Mouse (Mus musculus) intestine, postnatal 0 days (tissue): ENCODE data around the gene Smarce1. TPM values are rescaled to one million over a fixed set of nuclear protein-coding genes. Genes with fewer than 3 reads are reported as not detected.
A peak's percentile ranks its signal among the peaks of the same experiment; 100 is the strongest.

Experiments
- ATAC-seq: fragments of 200-750 bp; cut with Nextera tagmentation; 2 replicates; pipeline ENCODE4 v1.8.0; 2017; ENCODE audit warnings: mild to moderate bottlenecking, moderate TSS enrichment, moderate library complexity
- H3K27ac ChIP-seq: fragments of 300-500 bp; sonication (generic); 2 replicates; pipeline ENCODE4 v1.5.1; 2014; ENCODE audit warnings: mild to moderate bottlenecking, low read depth, low read length, moderate library complexity
- H3K27me3 ChIP-seq: fragments of 300-500 bp; sonication (generic); replicated peaks from 2 replicates; pipeline ENCODE4 v1.6.1; 2014; ENCODE audit warnings: low read length, mixed read lengths; ENCODE audit not compliant: control insufficient read depth, insufficient read depth
- H3K36me3 ChIP-seq: fragments of 300-500 bp; sonication (generic); 2 replicates; pipeline ENCODE4 v1.6.1; 2014; ENCODE audit warnings: mild to moderate bottlenecking, moderate library complexity; ENCODE audit not compliant: control insufficient read depth, insufficient read depth
- H3K4me1 ChIP-seq: fragments of 300-500 bp; sonication (generic); replicated peaks from 2 replicates; pipeline ENCODE4 v1.6.1; 2014; ENCODE audit warnings: antibody characterized with exemption, low read length, mixed read lengths; ENCODE audit not compliant: control insufficient read depth, insufficient read depth
- H3K4me2 ChIP-seq: fragments of 300-500 bp; sonication (generic); replicated peaks from 2 replicates; pipeline ENCODE4 v1.6.1; 2014; ENCODE audit warnings: low read depth, mild to moderate bottlenecking, moderate library complexity
- H3K4me3 ChIP-seq: fragments of 300-500 bp; sonication (generic); 2 replicates; pipeline ENCODE4 v1.5.1; 2014; ENCODE audit warnings: low read depth, low read length
- H3K9ac ChIP-seq: fragments of 300-500 bp; sonication (generic); 2 replicates; pipeline ENCODE4 v1.6.1; 2014; ENCODE audit warnings: mild to moderate bottlenecking, low read depth, low read length
- H3K9me3 ChIP-seq: fragments of 300-500 bp; sonication (generic); 2 replicates; pipeline ENCODE4 v1.6.1; 2016; ENCODE audit warnings: mixed run types; ENCODE audit not compliant: control insufficient read depth
- CTCF ChIP-seq: sonication (generic); IDR thresholded peaks from 2 replicates; pipeline ENCODE4 v1.5.1; 2016; ENCODE audit warnings: low read depth, mild to moderate bottlenecking, control low read depth, antibody characterized with exemption, moderate library complexity
- WGBS: fragments of 180-500 bp; shearing (Covaris S2); extraction: QIAGEN DNeasy Blood & Tissue Kit; methylation state at CpG from one replicate; pipeline ENCODE4 v1.1.7; 2014; 5-methylcytosine and 5-hydroxymethylcytosine counted together
- polyA plus RNA-seq: library from polyadenylated mRNA; unstranded; fragments of >200 nt; fragmentation: Nextera tagmentation; extraction: Ambion mirVana; gene quantifications from 2 replicates; pipeline ENCODE4 v1.2.1, GENCODE M21; 2015

The Smarce1 gene
- polyA plus RNA-seq, 1 experiment from 2014 or later, result 73.1 TPM

- H3K4me1 ChIP-seq, result no peaks in the 10 kb centered on the region
- H3K27ac ChIP-seq, result no peak overlapping the region
- no peaks in the 10 kb centered on the region for H3K36me3 ChIP-seq
- H3K9ac ChIP-seq, result no peak overlapping the region
- no peak for TF ChIP-seq CTCF
- ATAC-seq, result no peak
- no peak overlapping the region for H3K4me3 ChIP-seq
- H3K27me3 ChIP-seq, result no peaks in the 10 kb centered on the region
- H3K9me3 ChIP-seq, result no peaks in the 10 kb centered on the region
- 69% methylated on average over 5 of the region's 5 CpGs for WGBS
- H3K4me2 ChIP-seq, result no peak overlapping the region
Observed at GRCm38 (mm10) chr11:99242056-99242455, 11.2 kb upstream of the Smarce1 start.

GRCm38 (mm10) chr11:99238468-99238867, 7.7 kb upstream of the Smarce1 start:
- Histone ChIP-seq H3K4me2 (no peak overlapping the region), H3K9me3 (no peaks in the 10 kb centered on the region), H3K4me3 (no peak overlapping the region), H3K9ac (no peak overlapping the region), H3K36me3 (no peaks in the 10 kb centered on the region), H3K4me1 (no peaks in the 10 kb centered on the region), H3K27ac (no peak overlapping the region), H3K27me3 (no peaks in the 10 kb centered on the region)
- ATAC-seq, result no peak
- 52% methylated on average over 14 of the region's 14 CpGs for WGBS
- TF ChIP-seq CTCF, result no peak

GRCm38 (mm10) chr11:99231049-99231816, 416 bp upstream of the Smarce1 start:
- peak; percentile 34; the same call in 1 of the 2 replicates for ATAC-seq
- 21% methylated on average over 15 of the region's 15 CpGs for WGBS
- H3K9ac ChIP-seq, result peak overlapping the region; percentile 98

GRCm38 (mm10) chr11:99229641-99230260, 1.1 kb downstream of the Smarce1 start:
- ATAC-seq, result peak; percentile 66
- TF ChIP-seq CTCF, result no peak

More at GRCm38 (mm10) chr11:99231049-99231816, 416 bp upstream of the Smarce1 start:
- Histone ChIP-seq H3K36me3 (0 out of 2 replicates have a peak, but pooled peaks cover 6% of the 10 kb centered on the region), H3K27ac (peak overlapping the region; percentile 95), H3K4me2 (peak overlapping the region; percentile 86), H3K4me3 (peak overlapping the region; percentile 90), H3K9me3 (no peaks in the 10 kb centered on the region), H3K27me3 (no peaks in the 10 kb centered on the region), H3K4me1 (no peaks in the 10 kb centered on the region; the same call in 1 of the 2 replicates)
- no peak for TF ChIP-seq CTCF

GRCm38 (mm10) chr11:99226298-99226697, 4.5 kb downstream of the Smarce1 start:
- no peak overlapping the region for H3K9ac ChIP-seq
- H3K27ac ChIP-seq, result no peak overlapping the region
- no peaks in the 10 kb centered on the region for H3K9me3 ChIP-seq
- H3K36me3 ChIP-seq, result peaks cover 21% of the 10 kb centered on the region
- H3K27me3 ChIP-seq, result no peaks in the 10 kb centered on the region
- no peak for ATAC-seq
- whole genome bisulfite sequencing, result 57% methylated on average over 5 of the region's 5 CpGs
- H3K4me2 ChIP-seq, result no peak overlapping the region
- H3K4me3 ChIP-seq, result no peak overlapping the region
- no peak for TF ChIP-seq CTCF
- no peaks in the 10 kb centered on the region; the same call in 1 of the 2 replicates for H3K4me1 ChIP-seq

More at GRCm38 (mm10) chr11:99229641-99230260, 1.1 kb downstream of the Smarce1 start:
- H3K9ac ChIP-seq, result peak overlapping the region; percentile 98
- peak overlapping the region; percentile 86 for H3K4me2 ChIP-seq
- no peaks in the 10 kb centered on the region for H3K9me3 ChIP-seq
- peak overlapping the region; percentile 95 for H3K27ac ChIP-seq
- no peaks in the 10 kb centered on the region; the same call in 1 of the 2 replicates for H3K4me1 ChIP-seq
- H3K36me3 ChIP-seq, result peaks cover 11% of the 10 kb centered on the region
- H3K4me3 ChIP-seq, result peak overlapping the region; percentile 90
- no peaks in the 10 kb centered on the region for H3K27me3 ChIP-seq
- under 1% methylated on average over 31 of the region's 31 CpGs for WGBS

GRCm38 (mm10) chr11:99223310-99223709, 7.5 kb downstream of the Smarce1 start:
- H3K4me1 ChIP-seq, result no peaks in the 10 kb centered on the region
- no peak for TF ChIP-seq CTCF
- 78% methylated on average over 5 of the region's 5 CpGs for WGBS

More at GRCm38 (mm10) chr11:99223310-99223709, 7.5 kb downstream of the Smarce1 start:
- no peak overlapping the region for H3K4me2 ChIP-seq
- no peak for ATAC-seq
- H3K4me3 ChIP-seq, result no peak overlapping the region
- H3K27me3 ChIP-seq, result no peaks in the 10 kb centered on the region
- no peaks in the 10 kb centered on the region for H3K9me3 ChIP-seq
- H3K36me3 ChIP-seq, result peaks cover 36% of the 10 kb centered on the region
- H3K27ac ChIP-seq, result no peak overlapping the region
- no peak overlapping the region; the same call in 1 of the 2 replicates for H3K9ac ChIP-seq
